Mouse (Mus musculus) gastrocnemius, postnatal 36 days (tissue): ENCODE results near the gene Actr1b. TPM values are rescaled to one million over a fixed set of nuclear protein-coding genes. Genes with fewer than 3 reads are reported as not detected.
A peak's percentile ranks its signal among the peaks of the same experiment; 100 is the strongest.
"Not testable (repeated sequence)": the region's sequence is repeated elsewhere in the genome, so short reads cannot be mapped to it uniquely, and the experiment has no call there.

Experiments
- DNase-seq, 2 experiments: peaks; one replicate each; pipeline ENCODE4 v3.0.0; 2022
- intact Hi-C: fragments of 180-260 bp; cut with DNase I; formaldehyde crosslinking; loops from one replicate; pipeline ENCODE4 v1.15.1; 2025
- total RNA-seq, 2 experiments: library from RNA; stranded (reverse); gene quantifications; 2 replicates each; pipeline ENCODE4 v1.2.3; 2021

The Actr1b gene
- total RNA-seq, 2 experiments from 2014 or later = 117 to 148 TPM

DNA sequence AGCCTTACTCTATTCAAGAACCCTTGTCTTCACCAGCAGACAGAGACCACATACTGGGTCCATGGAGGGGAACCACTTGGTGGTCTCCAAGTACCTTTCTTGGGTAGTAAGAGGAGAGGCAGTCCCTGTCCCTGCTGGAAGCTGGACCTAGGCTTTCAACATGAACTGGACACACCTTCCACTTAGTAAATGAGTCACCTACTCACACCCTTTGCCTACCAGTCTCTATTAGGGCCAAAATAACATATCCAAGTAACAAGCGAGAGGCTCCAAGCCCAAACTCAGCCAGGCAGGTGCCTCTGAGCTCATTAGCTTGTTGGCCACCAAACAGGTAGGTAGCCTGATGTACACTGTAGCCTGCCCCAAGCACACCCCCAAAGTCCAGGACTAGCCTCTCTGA, 5.6 kb downstream of the Actr1b start:
- no peak for DNase-seq
- intact Hi-C loops = no loop called here

DNA sequence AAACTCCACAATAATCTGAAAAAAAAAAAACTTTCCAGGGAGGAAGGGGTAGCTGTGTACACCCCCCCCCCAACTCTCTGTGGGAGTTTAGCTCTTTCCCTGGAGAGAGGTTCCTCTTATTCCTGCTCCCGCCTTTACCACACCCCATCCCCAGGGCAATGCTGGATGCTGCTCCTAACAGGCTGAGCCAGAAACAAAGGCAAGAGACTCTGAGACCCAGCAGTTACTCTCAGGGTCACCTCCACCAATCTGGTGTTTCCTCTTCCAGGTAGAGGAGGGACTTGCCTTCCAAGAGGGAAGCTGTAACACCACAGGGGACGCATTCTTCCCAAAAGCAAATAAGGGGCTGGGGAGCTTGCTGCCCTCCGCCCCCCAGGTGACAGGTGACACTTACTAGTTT, 6.4 kb downstream of the Actr1b start:
- intact Hi-C loops = loop anchor here (2.0 kb wide), 1 partner anchor 15 kb away; no protein-coding TSS in a partner anchor
- DNase-seq = no peak

DNA sequence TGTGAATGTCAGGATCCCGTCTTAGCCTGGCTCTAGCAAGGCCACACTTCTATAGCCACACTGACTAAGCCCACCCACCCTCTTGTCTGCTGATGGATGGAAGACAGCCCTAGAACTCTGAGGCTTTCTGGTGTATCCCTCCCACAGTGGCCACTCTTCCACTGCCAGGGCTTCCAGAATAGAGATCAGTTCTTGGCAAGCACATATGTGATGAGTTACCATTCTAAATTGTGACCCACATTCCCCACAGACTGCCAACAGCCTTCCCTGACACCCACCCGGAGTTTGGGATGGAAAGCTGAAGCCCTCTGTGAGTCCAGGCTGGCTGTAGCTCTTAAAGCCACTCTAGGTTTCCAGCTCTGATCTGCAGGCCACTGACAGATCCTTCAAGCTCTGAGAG, 7.1 kb downstream of the Actr1b start:
- no peak for DNase-seq
- intact Hi-C loops = loop anchor here (2.0 kb wide), 1 partner anchor 14 kb away; no protein-coding TSS in a partner anchor

DNA sequence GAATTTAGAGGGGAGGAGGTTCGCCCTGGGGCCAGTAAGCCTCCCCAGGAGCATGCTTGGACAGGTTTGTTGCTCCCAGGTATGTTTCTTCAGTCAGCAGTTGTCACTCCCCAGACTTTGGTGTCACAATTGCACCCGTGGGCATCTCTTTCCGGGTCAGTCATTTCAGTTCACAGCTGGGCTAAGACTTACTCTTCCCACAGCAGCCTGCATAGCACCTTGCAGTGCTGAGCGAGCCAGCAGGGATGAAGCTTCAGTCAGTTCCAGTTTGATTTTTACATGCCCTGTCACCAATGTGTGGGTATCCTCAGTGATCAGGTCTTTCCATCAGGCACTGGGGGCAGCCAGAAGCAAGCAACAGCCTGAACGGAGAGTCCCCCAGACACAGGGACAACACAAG, 17.2 kb downstream of the Actr1b start:
- intact Hi-C loops = no loop called here
- DNase-seq = no peak

DNA sequence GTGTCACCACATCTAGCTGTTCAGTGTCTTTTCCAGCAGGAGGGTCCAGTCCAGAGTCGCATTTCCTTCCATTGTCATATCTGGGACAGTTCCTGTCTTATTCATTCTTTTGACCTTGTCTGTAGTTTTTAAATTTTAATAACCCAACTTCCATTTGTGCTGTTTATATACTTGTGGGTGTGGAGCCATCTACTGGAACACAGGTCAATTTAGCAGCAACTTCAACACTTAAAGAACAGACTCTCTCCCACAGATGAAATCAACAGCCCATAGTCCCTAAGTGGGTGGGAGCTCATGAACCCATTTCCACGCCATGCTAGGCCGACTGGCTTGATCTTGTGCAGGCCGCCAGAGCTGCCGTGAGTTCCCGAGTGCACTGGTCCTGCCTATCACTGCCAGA, 17.8 kb downstream of the Actr1b start:
- intact Hi-C loops = no loop called here
- no peak for DNase-seq

DNA sequence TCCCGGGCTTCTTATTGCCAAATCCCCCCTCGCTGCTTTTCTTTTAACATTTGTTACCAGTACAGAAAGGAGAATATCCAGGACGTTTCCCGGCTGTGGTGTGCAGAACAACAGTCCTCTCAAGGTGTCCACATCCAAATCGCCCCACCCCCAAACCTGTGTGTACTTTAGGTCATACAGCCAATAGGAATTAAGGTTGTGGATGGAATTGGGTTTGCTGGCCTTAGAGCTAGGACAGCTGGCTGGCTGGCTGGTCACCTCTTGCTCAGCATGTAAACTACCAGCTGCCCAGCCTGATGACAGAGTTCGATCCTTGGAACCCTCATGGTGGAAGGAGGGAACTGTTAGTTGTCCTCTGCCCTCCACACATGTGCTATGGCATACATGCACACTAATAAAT, 19.4 kb downstream of the Actr1b start:
- no peak for DNase-seq
- intact Hi-C loops = no loop called here

DNA sequence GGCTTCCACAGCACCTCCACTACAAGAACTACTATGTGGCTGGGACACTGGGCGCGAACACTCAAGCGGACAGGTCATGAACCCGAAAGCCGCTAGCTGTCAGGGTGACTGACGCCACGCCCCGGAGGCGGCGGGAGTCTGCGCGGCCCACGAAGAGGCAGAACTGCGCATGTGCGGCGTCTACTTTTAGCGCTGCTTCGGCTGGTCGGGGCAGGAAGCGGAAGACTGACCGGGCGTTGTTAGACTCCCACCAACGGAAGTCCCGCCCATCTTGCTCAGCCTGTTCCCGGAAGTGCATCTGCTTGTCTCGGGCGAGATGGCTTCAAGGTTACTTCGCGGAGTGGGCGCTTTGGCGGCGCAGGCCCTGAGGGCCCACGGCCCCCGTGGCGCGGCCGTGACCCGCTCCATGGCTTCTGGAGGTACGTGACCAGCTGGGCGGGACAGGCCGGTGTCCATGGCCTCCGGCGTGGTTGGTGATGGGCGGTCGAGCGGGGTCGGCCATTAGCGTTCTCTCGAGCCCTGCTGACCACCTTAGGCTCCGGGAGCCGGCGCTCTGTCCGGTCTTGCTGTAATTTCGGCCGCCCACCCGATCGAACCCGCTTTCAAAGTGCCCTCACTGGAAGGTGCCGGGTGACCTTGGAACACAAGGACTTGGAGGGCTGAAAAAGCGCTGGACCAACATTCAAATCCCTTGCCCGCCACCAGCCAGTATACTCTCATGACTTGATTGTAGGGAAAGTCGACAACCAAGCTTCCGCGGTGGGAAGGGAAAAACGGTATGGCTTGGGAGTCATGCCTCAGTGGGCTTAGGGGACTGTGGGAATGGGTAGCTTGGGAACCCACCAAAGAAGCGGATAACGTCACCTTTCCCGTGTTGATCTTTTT, 22.7 kb downstream of the Actr1b start, which contains the start of gene Cox5b:
Gene Cox5b, plus strand, starts transcription at position 179 of the 885 bp plus-strand sequence.
- DNase-seq = peak; percentile 92 to 96
- intact Hi-C loops = loop anchor here (2.0 kb wide), 1 partner anchor 15 kb away; no protein-coding TSS in a partner anchor

DNA sequence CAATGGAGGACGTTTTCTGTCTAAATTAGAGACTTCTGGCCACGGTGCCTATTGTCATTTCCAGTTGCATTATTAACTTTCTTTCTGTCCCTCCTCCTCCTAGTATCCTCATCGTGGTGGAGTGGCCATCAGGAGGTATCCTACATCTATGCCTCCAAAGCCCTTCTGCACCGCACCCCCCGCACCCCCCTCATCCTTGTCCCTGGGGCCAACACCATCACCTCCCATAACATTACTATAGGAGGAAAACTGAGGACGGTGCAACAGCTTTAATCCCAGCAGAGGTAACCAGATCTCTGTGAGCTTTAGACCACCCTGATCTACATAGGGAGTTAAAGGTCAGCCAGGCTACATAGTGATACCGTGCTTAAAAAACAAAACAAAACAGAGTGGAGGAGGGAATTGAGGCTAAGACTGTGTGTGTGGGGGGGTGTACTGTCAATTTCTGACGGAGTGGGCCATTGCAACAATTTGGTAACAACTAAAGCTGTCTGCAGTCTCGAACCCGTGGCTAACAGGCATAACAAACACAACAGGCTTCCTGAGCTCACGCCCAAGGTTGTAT, 23.5 kb downstream of the Actr1b start:
- no peak for DNase-seq
- intact Hi-C loops = no loop called here

DNA sequence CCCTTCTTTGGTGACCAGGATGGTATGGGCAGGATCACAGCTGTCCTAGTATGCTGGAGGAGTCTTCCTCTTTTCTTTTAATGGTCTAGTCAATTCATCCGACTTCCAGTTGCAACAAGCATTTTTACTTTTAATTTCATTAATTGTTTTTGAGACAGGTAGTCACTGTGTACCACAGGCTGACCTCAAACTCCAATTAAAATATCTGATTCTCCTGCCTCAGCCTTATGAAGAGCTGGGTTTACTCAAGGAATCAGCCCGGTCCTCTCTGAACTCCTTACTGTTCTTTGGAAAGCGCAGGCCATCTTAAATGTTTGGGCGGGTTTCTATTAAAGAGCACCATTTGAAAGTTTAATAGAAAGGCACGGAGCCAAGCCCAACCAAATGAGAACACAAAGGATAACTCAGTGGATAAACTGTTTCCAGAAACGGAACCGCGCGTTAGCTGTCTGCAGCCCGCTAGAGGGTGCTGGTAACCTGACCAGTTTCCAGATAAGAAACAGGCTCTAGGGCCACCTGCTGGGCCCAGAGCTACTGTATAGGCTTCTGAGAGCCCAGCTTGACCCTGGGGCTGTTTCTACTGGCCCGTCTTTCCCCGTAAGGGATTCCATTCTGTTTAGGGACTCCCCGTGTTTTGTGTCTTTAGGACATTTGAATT, 30.3 kb downstream of the Actr1b start:
- intact Hi-C loops = loop anchor here (1.0 kb wide), 1 partner anchor 137 kb away; the partner anchor contains the start of gene Ankrd39
- DNase-seq = peak; percentile 59 to 74

DNA sequence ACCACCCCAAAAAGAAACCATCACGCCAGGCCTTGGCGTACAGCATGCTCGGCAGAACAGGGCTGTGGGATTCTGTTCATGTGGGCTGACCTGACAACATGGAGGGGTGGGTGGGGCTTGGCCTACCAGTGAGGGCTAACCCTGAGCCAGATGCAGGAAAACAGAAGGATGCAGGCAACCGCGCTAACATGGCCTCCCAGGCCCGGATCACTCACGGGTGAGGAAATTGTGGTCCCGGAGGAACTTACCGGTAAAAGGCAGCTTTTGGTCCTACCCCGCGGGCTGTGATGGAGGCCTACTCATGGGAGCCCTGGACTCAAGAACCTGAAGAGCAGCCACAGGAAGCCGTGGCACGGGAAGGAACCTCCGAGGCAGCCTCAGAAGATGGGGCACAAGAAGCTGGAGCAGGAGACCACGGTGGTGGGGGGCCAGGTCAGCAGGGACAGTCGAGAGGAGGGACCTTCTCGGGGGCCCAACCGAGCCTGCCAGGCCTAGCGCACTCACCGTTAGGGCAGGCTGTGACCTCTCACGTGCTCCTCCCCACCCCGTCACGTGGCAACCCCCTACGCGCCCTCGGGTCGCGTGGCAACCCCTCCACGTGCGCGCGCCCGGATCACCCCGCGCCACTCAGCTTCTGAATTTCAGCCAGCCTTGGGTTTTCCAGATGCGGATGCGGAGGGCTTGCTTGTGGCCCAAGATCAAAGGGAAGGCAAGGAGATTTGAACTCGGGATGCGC, 31.4 kb downstream of the Actr1b start, which contains the start of gene Fam178b:
Gene Fam178b, minus strand, starts transcription at position 564 of the 736 bp plus-strand sequence.
- intact Hi-C loops = no loop called here
- no peak for DNase-seq

DNA sequence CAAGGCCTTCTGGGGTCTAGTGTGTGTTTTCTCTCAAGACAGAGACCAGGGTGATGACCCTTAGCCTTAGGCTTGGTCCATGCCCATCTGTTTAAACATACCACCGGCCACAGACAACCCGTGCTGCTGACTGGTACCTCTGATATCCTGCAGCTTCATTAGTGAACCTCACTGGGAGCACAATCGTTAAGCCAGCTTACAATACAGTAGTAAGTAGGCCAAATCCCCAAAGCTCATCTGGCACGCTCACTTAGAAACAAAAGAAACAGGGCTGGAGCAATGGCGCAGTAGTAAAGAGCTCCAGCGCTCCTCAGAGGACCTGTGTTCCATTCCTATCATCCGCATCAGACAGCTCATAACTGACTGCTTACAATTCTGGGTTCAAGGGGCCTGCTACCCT, 33.3 kb downstream of the Actr1b start:
- intact Hi-C loops = no loop called here
- DNase-seq = no peak

DNA sequence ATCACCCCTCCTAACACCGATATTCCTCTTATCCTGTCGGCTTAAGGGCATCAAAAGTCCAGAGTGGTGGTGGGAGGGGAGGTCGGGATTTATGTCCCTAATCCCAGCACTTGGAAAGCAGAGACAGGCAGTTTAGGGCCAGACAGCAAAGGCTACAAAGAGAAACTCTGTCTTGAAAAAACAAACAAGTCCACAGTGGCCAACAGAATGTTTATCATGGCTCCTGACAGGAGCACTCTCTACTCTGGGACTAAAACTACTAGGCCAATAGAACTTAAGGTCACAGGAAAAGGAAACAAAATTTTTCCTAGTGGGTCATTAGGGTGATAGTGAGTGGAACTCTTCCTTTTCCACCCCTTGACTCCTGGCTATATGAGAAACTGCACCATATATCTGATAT, 39.3 kb downstream of the Actr1b start:
- DNase-seq = no peak
- intact Hi-C loops = no loop called here

DNA sequence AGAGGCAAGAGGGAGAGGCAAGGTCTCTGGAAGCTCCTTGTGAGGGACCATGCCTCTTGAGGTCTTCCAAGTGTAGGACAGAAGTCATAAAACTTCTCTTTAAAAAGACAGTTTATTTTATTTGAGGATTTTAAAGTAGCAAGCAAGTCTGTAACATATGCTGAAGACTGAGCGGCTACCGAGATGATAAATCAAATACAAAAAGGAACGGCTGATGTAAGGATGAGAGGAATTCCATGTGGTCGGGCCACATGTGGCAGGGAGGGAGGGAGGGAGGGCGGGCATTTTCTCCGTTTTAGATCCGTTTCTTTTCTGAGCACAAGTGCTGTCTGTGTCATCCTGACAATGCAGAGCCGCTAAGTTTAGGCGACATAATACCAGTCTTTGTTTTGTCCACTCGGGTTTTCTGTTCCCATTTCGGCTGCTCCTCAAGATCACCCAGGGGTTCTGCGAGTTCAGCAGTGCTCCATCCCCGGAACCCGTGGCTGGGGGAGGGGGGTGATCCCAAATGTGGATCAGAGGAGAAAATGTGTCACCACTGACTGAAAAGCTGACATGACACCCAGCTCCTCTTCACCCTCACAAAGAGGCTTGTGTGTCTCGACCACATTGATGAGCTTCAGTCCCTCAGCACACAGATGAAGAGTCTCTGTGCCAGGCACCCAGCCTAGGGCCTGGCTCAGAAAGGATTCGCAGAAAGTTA, 41.4 kb downstream of the Actr1b start:
- intact Hi-C loops = no loop called here
- DNase-seq = no peak

DNA sequence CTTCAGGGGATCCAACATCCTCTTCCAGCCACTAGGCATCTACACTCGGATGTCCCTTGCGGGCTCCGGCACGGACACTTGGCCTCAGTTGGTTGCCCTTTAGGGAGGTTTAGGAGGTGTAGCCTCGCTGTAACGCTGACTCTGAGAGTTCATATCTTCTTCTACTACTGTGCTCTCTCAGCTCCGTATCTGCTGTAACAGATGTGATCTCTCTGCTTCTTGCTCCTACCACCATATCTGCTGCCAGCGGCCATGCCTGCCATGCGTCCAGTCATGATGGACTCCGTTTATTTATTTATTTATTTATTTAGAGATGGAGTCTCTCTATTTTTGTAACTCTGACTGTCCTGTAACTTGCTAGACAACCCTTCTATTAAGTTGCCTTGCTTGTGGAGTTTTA, 43.0 kb downstream of the Actr1b start:
- no peak for DNase-seq
- intact Hi-C loops = no loop called here

DNA sequence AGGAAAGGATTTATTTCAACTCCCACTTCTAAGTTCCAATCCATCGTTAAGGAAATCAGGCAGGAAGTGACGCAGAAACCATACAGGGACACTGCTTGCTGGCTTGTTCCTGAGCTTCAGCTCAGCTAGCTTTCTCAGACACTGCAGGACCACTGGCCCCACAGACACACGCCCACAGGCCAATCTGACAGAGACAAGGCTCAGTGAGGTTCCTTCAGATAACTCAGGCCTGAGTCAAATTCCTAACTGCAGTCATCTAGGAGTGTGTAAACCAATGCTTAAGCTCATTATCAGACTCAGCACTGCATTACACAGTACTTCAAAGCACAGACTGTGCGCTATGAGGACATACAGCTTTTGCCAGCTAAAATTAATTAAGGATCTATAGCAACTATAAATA, 44.0 kb downstream of the Actr1b start:
- no peak for DNase-seq
- intact Hi-C loops = no loop called here

DNA sequence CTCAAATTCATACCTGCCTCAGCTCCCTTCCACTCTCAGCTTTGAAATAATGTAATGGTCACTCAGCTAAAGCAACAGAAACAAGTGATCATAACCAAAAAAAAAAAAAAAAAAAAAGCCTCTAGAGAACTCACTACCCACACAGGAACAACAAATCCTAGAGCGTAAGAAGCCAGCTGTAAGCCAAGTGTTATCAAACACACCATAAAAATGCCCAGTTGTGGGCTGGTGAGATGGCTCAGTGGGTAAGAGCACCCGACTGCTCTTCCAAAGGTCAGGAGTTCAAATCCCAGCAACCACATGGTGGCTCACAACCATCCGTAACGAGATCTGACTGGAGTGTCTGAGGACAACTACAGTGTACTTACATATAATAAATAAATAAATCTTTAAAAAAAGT, 46.2 kb downstream of the Actr1b start:
- DNase-seq, intact Hi-C loops: not testable (repeated sequence)

DNA sequence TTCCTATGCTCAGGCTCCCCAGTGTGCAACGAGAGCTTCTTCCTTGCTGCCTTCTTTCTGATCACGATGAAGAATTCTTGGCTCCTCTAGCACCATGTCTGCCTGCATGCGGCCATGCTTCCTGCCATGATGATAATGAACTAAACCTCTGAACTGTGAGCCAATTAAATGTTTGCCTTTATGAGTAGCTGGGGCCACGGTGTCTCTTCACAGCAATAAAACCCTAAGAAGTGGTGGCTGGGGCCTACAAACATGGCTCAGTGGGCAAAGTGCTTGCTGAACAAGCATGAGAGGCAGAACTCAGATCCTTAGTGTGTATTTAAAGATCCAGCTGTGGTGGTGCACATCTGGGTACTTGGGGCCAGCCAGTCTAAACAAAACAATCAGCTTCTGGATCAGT, 48.3 kb downstream of the Actr1b start:
- intact Hi-C loops = no loop called here
- DNase-seq = no peak

DNA sequence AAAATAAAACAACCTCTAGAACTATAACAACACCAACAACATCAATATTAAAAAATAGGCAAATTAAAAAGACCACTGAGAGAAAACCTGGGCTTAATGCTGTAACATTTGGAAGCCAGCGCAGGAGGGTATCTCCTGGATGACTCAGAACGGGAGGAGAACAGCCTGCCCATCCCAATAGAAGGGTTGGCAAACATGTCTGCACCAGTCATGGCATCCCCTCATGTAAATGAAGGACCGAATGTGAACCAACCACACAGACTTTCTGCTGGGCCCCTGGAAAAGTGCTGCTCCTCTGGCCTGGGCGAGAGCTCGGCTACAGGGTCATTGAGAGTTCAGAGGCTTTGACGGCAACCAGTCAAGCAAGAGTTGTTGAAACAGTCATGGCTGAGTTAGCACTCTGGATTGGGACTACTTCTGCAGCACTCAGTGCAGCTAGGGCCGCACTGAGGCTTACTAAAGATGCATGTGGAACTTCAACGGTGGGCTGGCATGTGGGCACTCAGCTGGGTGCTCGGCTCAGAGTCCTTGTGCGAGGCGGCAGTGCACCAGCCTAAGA, 49.0 kb downstream of the Actr1b start:
- intact Hi-C loops = no loop called here
- DNase-seq = no peak

DNA sequence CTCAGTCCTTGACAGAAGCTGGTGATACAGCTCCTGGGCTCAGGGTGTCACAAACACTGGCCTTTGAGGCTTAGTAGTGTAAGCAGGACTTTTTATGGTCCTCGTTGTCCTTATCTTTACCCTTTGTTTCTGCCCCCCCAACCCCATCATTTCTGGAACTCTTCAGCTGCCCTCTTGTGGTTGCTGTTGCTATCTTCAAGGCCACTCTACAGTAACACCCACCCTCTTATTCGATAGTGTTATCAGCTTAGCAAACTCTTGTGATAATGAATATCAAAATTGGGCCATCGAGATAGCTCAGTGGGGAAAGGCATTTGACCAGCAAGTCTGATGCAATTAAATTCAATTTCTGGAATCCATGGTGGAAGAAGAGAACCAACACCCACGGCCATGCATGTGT, 49.8 kb downstream of the Actr1b start:
- intact Hi-C loops = no loop called here
- no peak for DNase-seq
